Mouse (Mus musculus) right cerebral cortex, postnatal 10 days (tissue): ENCODE results near the gene Eif2b2.

Experiments
- DNase-seq, 2 experiments: peaks; one replicate each; pipeline ENCODE4 v3.0.0; 2021; ENCODE audit warnings: low spot score in 2 of 2

The Eif2b2 gene

DNA sequence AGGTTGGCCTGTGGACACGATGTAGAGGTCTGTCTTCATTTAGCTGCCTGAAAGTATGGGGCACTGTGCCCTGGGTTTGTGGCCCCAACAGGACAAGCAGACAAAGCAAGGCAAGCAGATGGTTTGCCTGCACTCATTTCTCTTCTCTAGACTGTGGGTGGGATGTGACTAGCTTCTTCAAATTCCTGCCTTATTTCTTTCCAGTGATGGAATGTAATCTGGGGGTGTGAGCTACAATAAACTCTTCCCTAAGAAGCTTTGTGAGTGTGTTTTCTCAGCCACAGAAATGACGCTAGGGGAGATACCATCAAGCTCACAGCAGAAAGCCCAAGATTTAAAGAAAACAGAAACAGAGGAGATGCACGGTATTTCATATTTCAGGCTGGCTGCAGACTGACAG is 32.8 kb downstream of the Eif2b2 start:
- DNase-seq, result no peak

DNA sequence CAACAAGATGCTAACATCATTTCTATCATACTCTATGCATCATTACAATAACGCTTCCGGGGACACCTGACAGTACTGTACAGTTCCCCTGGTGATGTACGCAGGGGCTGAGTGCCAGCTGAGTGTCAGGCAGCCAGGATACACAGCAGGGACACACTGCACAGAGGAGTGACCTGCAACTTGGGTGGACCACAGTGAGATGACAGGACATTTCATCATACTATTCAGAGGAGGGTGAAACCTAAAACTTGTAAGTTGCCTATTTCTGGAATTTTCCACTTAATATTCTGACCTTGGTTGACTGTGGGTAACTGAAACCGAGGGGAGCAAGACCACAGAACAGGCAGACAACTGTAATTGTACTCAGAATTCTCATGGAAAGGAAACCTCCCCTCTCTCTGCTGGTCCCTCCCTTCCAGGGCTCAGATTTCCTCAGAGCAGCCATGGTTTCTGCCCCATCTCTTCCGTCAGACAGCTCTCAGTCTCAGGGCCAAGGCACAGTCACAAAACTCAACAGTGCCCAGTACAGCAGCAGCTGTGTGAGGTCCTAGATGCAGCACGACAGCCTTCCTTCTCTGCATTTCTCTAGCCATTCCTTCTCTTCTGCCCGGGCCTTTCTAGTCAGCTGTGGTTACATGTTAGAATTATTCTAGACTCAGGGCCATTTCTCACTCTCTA is 36.9 kb downstream of the Eif2b2 start:
- no peak for DNase-seq

DNA sequence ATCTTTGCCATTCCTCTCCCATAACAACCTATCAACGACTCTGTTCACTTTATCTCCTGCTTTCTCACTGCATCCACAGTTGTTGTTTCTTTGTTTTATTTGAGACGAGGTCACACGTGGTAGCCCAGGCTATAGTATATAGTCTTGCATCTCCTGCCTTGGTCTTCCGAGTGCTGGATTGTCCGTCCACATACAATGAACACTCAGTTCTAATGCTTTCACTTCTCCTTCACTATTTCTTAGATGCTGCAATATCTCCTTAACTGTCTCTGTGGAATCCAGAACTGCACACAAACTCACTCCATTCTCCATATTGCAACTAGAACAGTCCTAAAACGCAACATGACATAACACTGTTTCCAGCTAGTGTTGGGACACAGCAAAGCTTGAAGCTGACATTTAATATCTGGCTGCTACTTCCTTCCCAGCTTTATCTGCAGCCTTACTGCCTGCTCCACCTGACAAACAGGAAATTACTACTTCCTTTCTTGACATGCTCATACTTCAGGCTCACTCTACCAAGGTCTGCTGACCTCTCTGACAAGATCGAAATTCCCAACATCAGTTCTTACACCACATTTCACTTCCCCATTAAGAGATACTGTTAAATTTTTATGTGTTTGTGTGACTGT is 37.8 kb downstream of the Eif2b2 start:
- DNase-seq, result no peak

DNA sequence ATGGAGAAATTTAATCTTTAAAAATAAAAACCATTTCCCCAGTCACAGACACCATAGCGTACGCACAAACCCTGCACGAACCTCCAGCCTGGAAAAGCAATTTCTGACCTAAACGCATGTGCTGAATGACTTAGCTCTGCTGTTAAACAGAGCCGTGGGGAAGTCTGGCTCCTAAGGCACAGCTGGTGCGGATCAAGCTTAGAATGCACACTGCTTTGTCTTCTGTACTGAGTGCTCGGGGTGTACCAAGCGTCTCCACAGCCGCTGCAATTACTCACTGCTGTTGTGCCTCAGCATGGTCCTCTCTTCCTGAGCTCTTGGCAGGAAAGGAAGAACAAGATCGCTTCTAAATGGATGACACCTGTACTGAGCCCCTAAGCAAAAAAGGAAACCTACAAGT is 43.2 kb downstream of the Eif2b2 start:
- DNase-seq, result no peak

DNA sequence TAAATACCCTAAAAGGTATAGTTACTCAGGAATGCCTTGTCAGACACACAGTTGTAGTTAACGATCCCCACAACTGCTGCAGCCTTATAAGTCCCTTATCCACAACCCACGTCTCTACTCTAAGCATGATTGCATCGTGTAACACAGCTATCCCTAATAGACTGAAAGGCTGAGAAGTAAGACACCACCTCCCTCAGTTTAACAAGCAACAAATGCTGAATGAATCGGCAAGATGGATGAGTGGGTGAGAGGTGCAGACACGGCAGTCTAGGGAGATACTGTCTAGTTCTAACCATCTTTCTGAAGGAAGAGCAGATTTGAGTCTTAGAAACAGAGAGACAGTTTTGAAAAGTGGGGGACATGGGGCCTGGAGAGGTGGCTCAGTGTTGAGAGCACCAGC is 43.9 kb downstream of the Eif2b2 start:
- DNase-seq, result no peak

DNA sequence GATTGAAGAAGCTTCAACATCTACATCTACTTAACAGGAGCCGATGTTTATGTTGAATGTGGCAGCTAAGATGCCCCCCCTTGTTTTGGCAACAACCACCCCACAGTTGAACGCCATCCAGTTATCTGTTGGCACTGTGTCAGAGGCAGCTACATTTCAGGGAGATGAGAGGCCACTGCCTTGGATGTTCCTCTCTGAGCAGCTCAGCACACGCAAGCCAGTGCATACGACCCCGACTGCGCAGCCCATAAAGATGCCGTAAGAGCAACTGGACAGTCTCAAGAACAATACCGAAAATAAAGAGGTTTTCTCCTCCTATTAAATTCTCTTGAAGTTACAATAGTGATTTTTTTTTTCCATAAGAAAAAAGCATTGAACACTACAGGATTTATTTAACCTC is 45.2 kb downstream of the Eif2b2 start:
- no peak for DNase-seq

DNA sequence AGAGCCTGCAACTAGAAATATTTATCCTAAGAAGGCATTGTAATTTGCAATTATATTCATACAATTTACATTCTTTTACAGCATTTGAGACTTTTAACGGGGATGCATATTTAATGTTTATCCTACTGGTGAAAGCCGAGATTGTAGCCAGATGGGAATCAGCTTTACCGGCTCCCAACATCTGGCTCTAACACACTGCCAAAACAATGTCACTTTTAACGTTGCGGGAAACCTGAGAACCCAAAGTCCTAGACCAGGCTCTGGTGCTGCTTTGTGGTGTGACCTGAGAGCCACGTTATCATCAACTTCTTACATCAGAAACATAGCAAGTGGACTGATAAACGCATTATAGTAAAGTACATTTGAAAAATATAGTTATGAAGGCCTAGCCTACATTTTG is 45.7 kb downstream of the Eif2b2 start:
- DNase-seq, result no peak

DNA sequence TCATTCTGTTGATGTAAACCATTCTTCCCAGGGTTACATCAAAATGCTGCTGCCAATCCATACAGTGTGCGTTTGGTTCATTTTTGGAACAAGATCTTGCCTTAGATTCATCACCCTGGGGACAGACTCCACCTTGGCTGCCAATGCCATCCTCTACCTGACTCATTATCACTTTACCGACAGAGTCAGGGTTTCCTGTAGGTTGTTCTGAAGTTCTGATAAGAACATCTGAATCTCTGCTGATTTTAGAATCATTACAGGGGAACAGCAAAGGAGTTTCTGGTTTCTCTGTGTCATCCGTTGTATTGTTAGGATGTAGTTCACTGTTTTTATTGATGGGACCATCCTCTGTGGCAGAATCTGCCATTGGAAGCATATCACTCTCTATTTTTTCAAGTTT is 47.0 kb downstream of the Eif2b2 start:
- DNase-seq, result no peak

DNA sequence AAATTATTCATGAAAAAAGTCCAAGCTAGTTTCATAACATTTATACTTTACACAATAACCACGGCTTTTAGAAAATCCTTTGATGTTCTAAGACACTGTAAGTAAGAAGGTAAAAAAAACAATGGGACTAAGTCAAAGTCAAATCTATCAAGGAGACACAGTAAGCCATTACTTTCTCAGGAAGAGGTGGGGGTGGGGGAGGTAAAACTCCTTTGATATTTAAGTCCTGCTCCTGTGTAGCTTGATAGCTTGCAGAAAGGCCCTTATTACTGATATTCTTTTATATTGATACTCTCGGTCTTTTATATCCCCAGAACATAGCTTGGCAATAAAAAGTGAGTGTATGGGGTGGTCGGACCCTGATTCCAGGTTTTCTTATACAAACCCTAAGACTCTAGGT is 50.5 kb downstream of the Eif2b2 start:
- DNase-seq, result no peak

DNA sequence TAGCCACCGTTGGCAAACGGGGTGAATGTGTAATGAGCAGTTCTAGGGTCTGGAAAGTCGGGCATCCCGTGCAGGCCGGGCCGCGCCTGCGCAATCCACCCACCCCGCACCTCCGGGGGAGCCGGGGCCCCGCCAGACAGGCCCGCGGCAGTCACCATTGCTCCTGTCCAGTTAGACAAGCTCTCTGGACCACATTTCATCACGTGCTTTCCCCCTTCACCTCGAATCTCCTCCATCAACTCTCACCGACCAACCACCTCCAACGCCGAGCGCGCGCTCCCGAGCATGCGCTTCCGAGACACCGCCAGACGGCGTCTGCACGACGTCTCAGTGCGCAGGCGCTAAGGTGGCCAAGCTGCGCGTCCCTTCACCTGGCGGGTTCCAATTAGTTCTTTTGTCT is 51.0 kb downstream of the Eif2b2 start, which contains the start of gene Mlh3:
Gene Mlh3 (minus strand): TSS at position 281 of the 400 bp plus-strand sequence.
- DNase-seq, result peak; percentile 90

DNA sequence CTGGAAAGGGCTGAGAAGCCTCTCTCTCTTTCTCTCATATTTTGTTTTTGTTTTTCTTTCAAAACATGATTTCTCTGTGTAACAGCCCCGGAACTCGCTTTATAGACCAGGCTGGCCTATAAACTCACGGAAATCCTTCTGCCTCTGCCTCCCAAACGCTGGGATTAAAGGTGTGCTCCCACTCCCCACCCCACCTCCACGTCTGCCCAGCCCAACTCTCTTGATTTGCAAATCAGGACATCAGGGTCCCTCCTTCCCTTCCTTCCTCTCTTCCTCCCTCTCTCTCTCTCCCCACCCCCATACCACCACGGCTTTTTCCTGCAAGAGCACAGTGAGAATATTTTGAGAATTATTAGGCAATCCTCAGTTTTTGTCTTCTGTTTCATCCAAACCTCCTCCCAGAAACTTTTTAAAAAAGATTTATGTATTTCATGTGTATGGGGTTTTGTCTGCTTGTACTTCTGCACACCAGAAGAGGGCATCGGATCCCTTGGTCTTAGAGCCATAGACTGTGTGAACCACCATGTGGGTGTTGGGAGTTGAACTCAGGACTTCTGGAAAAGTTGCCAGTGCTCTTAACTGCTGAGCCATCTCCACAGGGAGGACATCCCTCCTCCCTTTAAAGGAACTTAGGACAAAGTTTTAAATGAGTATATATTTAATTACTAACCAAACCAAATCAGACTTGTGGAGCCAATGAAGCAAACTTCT is 52.0 kb downstream of the Eif2b2 start:
- DNase-seq, result no peak

DNA sequence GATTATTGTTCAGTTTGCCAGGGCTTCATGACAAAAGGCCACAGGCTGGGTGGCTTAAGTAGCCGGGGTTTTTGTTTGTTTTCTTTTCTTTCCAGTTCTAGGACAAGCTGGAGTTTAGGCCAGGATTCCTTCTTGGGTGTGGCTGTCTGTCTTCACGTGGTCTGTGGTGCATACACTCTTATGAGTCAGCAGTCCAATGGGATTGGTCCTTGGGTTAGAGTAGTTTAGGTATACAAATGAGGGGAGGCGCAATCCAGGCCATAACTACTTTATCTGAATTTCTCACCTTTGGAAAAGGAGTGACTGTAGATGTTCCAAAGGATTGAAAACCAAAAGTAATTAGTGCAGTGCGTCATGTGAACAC is 52.5 kb downstream of the Eif2b2 start:
- no peak for DNase-seq

DNA sequence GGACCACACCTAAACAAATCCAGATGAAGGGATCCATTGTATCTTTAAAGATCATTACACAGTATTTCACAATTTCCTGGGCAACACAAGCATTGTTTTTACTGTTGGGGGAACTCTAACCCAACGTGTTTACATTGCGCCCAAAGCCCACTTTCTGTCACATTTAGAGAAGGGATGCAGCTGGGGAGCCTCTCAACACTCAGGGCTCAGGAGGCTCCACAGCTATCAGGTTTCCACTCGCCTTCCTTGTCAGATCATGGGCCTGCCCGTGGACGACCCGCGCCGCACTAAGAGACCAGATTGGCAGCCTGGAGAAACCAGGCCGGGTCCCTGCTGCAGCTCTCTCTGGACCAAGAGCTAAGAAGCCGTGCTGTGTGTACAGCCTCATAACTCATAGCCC is 54.2 kb downstream of the Eif2b2 start:
- no peak for DNase-seq
